In the genomic region with DNA sequence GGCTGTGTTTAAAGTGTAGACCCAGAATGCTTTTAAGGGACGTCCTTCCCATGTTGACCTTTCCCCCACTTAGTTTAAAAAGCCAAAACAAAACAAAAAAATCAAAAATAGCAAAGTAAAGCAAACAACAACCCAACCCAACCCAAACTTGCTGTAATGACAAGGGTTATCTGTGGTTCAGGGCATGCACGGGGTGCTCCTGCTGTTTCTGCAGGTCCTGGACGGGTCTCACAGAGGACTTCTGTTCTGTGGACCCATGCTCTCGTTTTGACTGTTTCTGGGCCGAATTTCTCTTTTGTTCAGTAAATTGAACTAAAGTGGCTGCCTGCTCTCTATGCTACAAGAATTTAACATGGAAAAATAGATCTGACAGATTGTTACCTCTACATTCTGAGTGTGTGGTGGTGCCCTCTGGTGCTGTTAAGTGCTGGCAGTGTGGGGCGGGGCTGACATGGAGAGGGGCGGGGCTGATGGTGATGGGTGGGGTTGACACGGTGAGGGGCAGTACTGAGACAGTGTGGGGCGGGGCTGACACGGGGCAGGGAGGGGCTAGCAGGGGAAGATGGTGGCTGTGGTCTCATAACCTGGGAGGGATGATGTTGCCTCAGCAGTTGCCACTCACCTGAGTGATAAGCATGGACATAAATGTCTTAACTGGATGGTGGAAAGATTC, we compare ENCODE assay signal across 8 mouse cellular contexts. TPM values are rescaled to one million over a fixed set of nuclear protein-coding genes. Genes with fewer than 3 reads are reported as not detected.
DNase-seq lines count a peak whose midpoint lies in the region; ATAC-seq lines count a peak whose summit lies in the region.

No protein-coding gene starts in this region.

- 0 out of 2 replicates have a peak overlapping the region, but pooled peaks have one; percentile 30 for H3K27ac ChIP-seq in hindbrain, embryonic 12.5 days
- no peak overlapping the region for H3K27ac ChIP-seq in hindbrain, embryonic 10.5 days
- no peak overlapping the region for H3K27ac ChIP-seq in liver, embryonic 11.5 days (ENCODE audit: low read depth, low read length)
- 0 out of 2 replicates have a peak overlapping the region, but pooled peaks have one; percentile 10 for H3K27ac ChIP-seq in stomach, embryonic 16.5 days (ENCODE audit: low read length)

- no peak overlapping the region for H3K4me2 ChIP-seq in hindbrain, embryonic 12.5 days (replicated peaks)
- 0 out of 2 replicates have a peak overlapping the region, but pooled peaks have one; percentile 5 for H3K4me2 ChIP-seq in liver, embryonic 11.5 days
- no peak overlapping the region for H3K4me2 ChIP-seq in stomach, embryonic 16.5 days (ENCODE audit: low read depth, low read length)

- H3K27me3 ChIP-seq in hindbrain, embryonic 12.5 days, result no peaks in the 10 kb centered on the region
- H3K27me3 ChIP-seq in hindbrain, embryonic 10.5 days (ENCODE audit: insufficient read depth, poor library complexity, severe bottlenecking), result no peaks in the 10 kb centered on the region
- no peaks in the 10 kb centered on the region for H3K27me3 ChIP-seq in liver, embryonic 11.5 days (replicated peaks; ENCODE audit: control insufficient read depth, insufficient read depth, low read length)
- no peaks in the 10 kb centered on the region for H3K27me3 ChIP-seq in stomach, embryonic 16.5 days (ENCODE audit: control insufficient read depth, insufficient read depth, low read length)

- H3K36me3 ChIP-seq in hindbrain, embryonic 12.5 days, result no peaks in the 10 kb centered on the region
- H3K36me3 ChIP-seq in hindbrain, embryonic 10.5 days, result no peaks in the 10 kb centered on the region
- no peaks in the 10 kb centered on the region for H3K36me3 ChIP-seq in liver, embryonic 11.5 days (ENCODE audit: control insufficient read depth, insufficient read depth, low read length)
- H3K36me3 ChIP-seq in stomach, embryonic 16.5 days (ENCODE audit: control insufficient read depth, insufficient read depth, low read length), result no peaks in the 10 kb centered on the region

- DNase-seq in hindbrain, embryonic 10.5 days (ENCODE audit: low spot score), result no peak
- DNase-seq in CD4-positive, CD25-positive, alpha-beta regulatory T cell, adult 2 months (ENCODE audit: low read depth, low spot score), result peak; percentile 74
- DNase-seq in liver, embryonic 11.5 days (ENCODE audit: low spot score), result peak; percentile 67
- no peak for DNase-seq in frontal cortex, postnatal 10 days (ENCODE audit: low spot score in 2 of 2)
- DNase-seq in layer of hippocampus, postnatal 10 days (ENCODE audit: low spot score in 2 of 2), result no peak

- ATAC-seq in hindbrain, embryonic 12.5 days (ENCODE audit: low FRiP score), result no peak
- ATAC-seq in common myeloid progenitor, adult 5-6 weeks (replicated peaks; ENCODE audit: low read depth, poor library complexity, severe bottlenecking), result peak; percentile 70
- ATAC-seq in liver, embryonic 11.5 days (replicated peaks; ENCODE audit: low FRiP score), result peak; percentile 91
- peak; percentile 67; the same call in 1 of the 2 replicates for ATAC-seq in stomach, embryonic 16.5 days (ENCODE audit: insufficient read depth, low FRiP score)

- H3K9ac ChIP-seq in hindbrain, embryonic 12.5 days, result no peak overlapping the region
- no peak overlapping the region for H3K9ac ChIP-seq in liver, embryonic 11.5 days (ENCODE audit: low read depth, low read length)
- no peak overlapping the region for H3K9ac ChIP-seq in stomach, embryonic 16.5 days (ENCODE audit: low read length)

- H3K9me3 ChIP-seq in hindbrain, embryonic 12.5 days (replicated peaks), result no peaks in the 10 kb centered on the region
- H3K9me3 ChIP-seq in hindbrain, embryonic 10.5 days, result no peaks in the 10 kb centered on the region
- no peaks in the 10 kb centered on the region for H3K9me3 ChIP-seq in liver, embryonic 11.5 days (ENCODE audit: control insufficient read depth, low read length)
- no peaks in the 10 kb centered on the region for H3K9me3 ChIP-seq in stomach, embryonic 16.5 days (replicated peaks; ENCODE audit: control insufficient read depth, low read length)

- no peak overlapping the region for H3K4me3 ChIP-seq in hindbrain, embryonic 12.5 days
- H3K4me3 ChIP-seq in hindbrain, embryonic 10.5 days, result no peak overlapping the region
- no peak overlapping the region for H3K4me3 ChIP-seq in liver, embryonic 11.5 days (ENCODE audit: low read depth, low read length)
- H3K4me3 ChIP-seq in stomach, embryonic 16.5 days (replicated peaks; ENCODE audit: low read length), result no peak overlapping the region

- peaks cover 85% of the 10 kb centered on the region for H3K4me1 ChIP-seq in hindbrain, embryonic 12.5 days
- H3K4me1 ChIP-seq in hindbrain, embryonic 10.5 days (replicated peaks), result peaks cover 77% of the 10 kb centered on the region
- H3K4me1 ChIP-seq in liver, embryonic 11.5 days (replicated peaks; ENCODE audit: control insufficient read depth, insufficient read depth, low read length), result peaks cover 40% of the 10 kb centered on the region
- peaks cover 63% of the 10 kb centered on the region for H3K4me1 ChIP-seq in stomach, embryonic 16.5 days (ENCODE audit: control insufficient read depth, insufficient read depth, low read length)

- 46% methylated on average over 10 of the region's 10 CpGs for WGBS in hindbrain, embryonic 12.5 days
- WGBS in hindbrain, embryonic 10.5 days, result 48% methylated on average over 10 of the region's 10 CpGs
- 34% methylated on average over 10 of the region's 10 CpGs for WGBS in liver, embryonic 11.5 days
- 33% methylated on average over 10 of the region's 10 CpGs for WGBS in stomach, embryonic 16.5 days

RNA-seq across cellular contexts. Expression of gene Map4k4, which starts 49.2 kb away (rescaled TPM):
- polyA plus RNA-seq in hindbrain, embryonic 12.5 days (2016; fragmentation: Nextera tagmentation; extraction: Ambion mirVana), result 65.6 and 66.2 TPM in 2 replicates
- polyA plus RNA-seq in hindbrain, embryonic 10.5 days (2016; fragmentation: Nextera tagmentation; extraction: Ambion mirVana), result 38.5 and 40.1 TPM in 2 replicates
- 118 and 130 TPM in 2 replicates for total RNA-seq in common myeloid progenitor, adult 5-6 weeks (2017)
- 12.5 and 13.6 TPM in 2 replicates for polyA plus RNA-seq in liver, embryonic 11.5 days (2014; fragmentation: Nextera tagmentation; extraction: Ambion mirVana)
- 15.3 and 16.2 TPM in 2 replicates for polyA plus RNA-seq in stomach, embryonic 16.5 days (2015; fragmentation: Nextera tagmentation; extraction: Ambion mirVana)
- 100 to 1,000 TPM; 238 to 240 TPM for total RNA-seq in layer of hippocampus, postnatal 10 days (2021)

Comparison
In these comparisons a context has a peak if more than half of its experiments do, and no peak if none do; other contexts are left out.
1. H3K27ac ChIP-seq: peak in hindbrain, embryonic 12.5 days (single experiment) and stomach, embryonic 16.5 days (single experiment); none in hindbrain, embryonic 10.5 days (single experiment) and liver, embryonic 11.5 days (single experiment).
2. DNase-seq: peak in CD4-positive, CD25-positive, alpha-beta regulatory T cell, adult 2 months (single experiment) and liver, embryonic 11.5 days (single experiment); none in hindbrain, embryonic 10.5 days (single experiment), frontal cortex, postnatal 10 days (0 of 2) and layer of hippocampus, postnatal 10 days (0 of 2).